Mouse (Mus musculus): ENCODE results near the gene Gm10190.
"Not testable (repeated sequence)": the region's sequence is repeated elsewhere in the genome, so short reads cannot be mapped to it uniquely, and the experiment has no call there.

Gm10190 gene

DNA sequence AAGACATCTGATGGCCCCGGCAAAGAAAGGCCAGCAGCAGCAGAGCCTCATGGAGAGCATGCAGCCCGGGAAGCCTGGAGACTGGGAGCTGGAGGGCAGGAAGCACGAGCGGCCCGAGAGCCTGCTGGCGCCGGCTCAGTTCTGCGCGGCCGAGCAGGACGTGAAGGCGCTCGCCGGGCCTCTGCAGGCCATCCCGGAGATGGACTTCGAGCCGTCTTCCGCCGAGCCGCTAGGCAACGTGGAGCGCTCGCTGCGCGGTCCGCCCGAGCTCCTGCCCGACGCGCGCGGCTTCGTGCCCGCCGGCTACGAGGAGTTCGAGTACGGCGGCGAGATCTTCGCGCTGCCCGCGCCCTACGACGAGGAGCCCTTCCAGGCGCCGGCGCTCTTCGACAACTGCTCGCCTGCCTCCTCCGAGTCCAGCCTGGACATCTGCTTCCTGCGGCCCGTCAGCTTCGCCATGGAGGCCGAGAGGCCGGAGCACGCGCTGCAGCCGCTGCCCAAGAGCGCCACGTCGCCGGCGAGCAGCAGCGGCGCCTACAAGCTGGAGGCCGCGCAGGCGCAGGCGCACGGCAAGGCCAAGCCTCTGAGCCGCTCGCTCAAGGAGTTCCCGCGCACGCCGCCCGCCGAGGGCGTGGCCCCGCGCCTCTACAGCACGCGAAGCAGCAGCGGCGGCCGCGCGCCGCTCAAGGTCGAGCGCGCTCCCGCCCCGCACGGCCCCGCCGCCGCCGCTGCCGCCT, at the start of gene Gm10190:
Gm10190 (minus strand) TSS at position 553 of the 737 bp plus-strand sequence.
- DNase-seq: peak; percentile 90

DNA sequence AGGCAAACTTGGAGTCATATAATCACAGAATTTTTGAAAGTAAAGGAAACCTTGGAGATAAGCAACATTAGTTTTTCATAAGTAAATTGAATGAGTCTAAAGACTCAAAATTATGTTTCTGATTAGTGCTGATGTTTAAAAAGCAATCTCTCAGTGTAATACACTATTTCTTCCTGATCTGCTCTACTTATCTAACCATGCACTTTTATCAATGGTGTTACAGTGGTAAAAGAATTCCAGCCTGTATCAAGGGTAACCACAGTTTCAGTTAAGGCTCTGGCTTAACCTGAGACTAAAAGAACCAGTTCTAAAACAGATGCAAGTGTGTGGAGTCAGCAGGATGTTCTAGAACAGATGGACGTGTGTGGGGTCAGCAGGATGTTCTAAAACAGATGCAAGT, 47.7 kb upstream of the Gm10190 start:
- no peak for DNase-seq

DNA sequence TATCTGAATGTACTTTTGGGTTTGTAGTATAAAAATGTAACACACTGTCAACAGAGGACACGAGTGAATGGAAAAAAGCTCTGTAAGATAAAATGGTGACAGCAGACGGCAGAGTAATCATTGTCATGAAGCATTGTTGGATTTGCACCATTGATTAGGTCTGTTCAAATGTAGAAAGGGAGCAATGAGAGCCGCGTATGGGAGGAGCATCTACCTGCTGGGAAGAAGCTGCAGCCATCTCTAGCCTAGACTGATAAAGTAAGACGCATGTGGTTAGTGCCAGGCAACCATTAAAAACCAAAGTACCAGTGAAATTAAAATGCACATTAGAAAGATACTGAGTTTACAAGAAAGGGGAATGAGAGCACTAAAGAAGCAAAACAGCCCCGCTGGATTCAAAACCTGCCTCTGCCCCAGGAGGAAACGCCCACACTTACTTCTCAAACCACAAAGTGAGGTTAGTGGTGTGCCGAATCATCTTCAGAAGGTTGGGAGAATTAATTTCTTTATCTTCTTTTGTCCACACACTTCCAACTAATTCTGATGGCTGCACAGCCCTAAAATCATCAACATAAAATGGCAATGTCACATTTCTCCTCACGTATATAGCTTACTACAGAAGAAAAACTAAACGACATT, 45.4 kb upstream of the Gm10190 start:
- no peak for DNase-seq

DNA sequence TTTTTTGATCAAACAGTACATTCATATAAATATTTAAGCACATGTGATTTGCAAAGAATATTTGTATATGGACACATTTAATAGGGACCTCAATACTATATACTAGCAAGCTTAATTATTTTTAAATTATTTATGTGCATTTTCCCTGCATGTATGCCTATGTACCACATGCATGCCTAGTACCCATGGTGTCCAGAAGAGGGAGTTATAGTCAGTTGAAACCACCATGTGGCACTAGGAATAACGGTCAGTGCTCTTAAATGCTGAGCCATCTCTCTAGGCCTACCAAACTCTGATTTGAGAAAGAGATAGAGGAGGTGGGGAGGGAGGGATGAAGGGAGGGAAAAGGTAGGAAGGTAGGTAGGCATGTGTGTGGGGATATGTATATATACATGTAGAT, 37.8 kb upstream of the Gm10190 start:
- DNase-seq: no peak

DNA sequence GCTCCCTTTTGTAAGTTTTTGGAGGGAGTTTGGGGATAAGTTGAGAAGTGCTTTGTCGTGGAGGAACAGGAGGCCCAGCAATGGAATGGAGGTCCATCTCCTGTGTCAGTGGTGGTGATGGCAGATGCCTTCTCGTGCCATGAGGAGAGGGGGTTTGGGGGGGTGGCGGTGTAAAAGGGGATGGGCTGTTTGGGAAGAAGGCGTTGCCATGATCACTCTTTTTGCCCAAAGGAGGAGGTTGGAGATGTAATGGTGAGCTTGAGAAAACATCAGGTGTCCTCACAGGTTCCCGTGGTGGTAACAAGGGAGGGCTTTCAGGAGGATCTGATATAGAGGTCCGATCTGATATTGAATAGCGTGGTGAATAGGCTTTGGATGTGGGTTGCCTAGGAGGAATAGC, 24.9 kb upstream of the Gm10190 start:
- no peak for DNase-seq

DNA sequence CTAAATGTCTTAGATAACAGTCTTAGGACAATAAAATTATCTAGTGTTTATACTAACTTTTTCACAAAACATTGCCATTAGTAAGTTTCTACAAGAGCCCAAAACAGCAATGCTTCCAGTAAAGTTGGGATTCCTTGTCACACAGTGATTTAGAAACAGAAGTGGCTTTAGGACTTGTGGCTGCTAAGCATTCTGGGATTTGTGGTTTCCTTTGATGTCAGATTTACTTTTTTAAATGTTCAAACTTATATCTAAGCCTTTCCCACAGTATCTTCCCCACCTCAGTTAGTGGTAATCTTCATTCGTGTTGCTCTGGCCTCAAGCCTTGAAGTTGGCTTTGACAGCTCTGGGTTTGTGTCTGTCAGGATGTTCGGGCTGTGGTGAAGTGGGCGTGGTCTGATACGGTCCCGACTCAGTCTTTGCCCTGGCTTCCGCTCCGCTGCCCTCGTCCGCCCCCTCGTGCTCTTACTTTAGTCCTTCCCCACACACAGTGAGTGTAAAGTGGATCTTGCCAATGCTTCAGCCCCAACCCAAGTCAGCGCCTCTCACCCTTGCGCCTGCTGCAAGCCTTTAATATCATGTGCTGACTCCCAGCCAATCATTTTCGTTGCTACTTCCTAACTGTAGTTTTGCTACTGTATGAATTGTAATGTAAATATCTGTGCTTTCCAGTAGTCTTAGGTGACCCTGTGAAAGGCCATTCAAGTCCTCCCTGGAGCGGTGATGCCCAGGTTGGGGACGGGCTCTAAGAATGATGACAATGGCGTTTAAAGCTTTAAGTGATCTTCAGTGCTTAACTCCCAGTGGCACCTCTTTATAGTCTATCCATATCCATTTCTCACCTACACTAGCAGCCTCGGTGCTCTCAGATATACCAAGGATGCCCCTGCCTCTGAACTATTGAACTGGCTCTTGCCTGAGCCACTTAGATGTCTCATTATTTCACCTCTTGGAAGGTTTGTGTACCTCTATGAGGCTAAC, 18.4 kb upstream of the Gm10190 start:
- DNase-seq: peak; percentile 18

DNA sequence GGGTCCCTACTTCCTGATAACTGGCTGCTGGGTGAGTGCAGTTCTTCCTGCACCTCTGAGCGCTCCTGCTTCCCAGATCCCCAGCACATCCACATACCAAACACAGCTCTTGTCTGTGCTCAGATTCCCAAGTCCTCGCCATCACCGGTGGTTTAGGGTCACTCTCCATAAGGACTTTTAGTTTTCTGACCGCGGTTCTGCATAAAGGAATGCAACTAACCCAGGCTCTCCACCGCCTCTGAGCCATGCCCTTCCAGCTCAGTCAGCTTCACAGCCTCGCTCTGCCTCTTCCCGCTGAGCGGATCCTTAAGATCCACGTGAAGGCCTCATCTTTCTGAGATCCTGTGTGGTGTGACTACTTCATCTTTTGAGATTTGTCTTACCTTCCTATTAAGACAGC, 16.7 kb upstream of the Gm10190 start:
- no peak for DNase-seq

DNA sequence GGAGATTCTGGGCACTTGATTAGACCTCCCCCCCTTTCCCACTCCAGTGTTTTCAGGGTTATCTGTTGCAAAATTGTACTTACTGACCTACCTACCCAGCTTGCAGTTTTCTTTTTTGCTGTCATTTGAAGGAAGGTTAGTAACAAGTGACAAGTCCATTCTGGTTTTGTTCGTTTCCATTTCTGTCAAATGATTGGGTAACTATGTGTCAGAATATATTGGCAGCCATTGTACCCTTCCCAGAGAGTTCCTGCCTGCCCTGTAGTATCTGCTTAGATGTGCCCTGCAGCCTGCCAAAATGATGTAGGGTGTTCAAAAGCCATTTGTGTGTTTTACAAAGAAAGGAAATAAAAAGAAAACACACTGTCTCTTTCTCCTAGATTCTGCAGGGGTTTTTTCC, 12.3 kb upstream of the Gm10190 start:
- DNase-seq: no peak

DNA sequence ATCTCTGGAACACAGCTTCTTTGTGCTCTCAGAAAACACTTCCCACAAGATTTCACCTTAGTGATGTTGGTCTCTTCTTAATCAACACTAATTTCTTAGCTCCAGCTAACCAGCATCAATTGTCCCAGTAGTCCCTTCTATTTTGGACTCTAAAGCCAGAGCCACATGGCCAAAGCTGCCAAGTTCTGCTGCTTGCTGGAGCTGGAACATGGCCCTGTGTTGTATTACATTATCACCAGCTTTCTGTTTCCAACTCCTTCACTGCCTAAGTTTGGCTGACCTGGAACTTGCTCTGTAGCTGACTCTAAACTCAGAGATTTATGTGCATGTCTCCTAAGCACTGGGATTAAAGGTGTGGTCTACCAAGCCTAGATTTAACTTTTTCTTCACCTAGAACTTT, 5.0 kb upstream of the Gm10190 start:
- DNase-seq: not testable (repeated sequence)

DNA sequence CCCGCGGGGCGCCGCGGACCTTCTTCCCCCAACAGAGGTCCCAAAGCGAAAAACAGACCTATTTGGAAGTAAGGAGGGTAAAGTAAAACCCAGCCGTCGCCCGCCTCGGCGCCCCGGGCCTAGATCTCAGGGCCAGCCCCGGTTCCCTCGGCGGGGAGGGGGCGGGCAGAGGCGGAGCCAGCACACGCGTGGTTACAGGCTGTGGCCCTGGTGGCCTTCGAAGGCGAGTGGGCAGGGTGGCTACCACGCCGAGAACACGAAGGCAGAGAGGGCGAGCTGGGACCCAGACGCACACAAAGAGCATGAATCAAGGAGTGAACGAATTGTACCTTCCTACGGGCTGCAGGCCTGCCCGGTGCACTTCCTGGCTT, 370 bp upstream of the Gm10190 start:
- no peak for DNase-seq

DNA sequence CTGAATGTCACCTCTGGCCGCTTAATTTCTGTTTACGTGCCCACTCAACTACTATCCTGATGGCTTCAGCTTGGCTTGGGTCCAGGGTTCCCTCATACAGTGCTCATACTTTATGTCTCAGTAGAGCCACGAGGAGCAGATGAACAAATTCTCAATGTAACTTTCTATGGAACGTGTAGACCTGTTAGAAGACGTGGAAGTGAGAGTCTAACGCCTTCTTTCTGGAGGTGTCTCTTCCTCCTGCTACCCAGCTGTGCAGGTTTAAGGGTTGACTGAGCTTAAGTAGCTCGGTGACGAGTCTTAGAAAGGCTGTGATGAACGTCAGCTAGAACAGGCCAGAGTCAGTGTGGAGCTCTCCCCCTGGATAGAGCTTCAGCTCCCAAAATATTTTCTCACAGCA, 4.7 kb downstream of the Gm10190 start:
- peak; percentile 21 for DNase-seq

DNA sequence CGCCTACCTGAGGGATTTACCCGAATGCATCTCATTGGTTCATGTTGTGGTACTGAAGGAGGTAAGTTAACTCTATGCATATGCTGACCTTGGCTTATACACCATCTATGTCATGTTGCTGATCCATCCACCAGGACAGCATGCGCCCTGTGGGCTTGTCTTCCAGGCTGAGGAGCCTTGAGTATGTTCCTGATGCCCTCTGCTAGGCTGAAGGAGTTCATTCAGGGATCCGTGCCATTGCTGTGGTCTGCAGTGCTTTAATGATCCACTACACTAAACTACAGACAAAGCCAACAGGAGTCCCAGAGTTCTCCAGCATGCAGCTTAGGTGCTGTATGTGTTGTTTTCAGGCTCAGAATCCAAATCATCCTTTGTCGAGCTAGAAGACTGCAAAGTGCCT, 6.1 kb downstream of the Gm10190 start:
- DNase-seq: peak; percentile 19

DNA sequence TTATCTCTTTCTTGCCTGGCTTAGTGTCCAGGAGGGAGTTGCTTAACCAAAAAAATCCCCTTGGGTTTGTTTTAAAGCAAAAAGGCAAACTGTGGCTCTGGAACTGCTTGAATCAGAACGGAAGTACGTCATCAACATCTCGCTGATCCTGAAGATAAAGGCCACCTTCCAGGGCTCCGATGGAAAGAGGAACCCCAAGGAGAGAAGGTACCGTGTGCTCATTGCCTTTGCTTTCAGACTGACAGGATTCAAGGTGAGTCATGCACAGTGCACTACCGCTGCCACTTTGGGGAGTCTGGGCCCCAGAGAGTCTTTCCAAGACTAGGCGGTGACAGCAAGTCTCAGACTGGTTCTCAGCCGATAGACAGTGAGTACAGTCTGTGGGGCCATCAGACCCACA, 13.1 kb downstream of the Gm10190 start:
- no peak for DNase-seq

DNA sequence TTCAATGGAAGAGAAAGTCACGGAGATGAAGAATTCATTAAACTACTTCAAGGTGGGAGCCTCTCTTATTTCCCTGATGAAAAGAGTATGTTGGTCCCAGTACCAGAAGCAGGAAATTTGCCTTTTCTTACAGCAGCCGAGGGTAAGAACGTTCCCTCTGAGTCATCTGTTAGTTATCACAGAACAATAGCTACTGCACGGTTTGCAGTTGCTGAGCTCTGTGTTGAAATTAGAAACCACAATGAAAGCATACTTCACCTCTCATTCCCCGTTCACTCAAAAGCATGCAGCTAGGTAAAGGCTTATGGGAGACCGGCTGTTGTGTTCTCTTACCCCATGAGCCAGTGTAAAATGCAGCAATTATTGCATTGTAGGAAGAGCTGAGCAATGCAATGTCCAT, 26.1 kb downstream of the Gm10190 start:
- no peak for DNase-seq

DNA sequence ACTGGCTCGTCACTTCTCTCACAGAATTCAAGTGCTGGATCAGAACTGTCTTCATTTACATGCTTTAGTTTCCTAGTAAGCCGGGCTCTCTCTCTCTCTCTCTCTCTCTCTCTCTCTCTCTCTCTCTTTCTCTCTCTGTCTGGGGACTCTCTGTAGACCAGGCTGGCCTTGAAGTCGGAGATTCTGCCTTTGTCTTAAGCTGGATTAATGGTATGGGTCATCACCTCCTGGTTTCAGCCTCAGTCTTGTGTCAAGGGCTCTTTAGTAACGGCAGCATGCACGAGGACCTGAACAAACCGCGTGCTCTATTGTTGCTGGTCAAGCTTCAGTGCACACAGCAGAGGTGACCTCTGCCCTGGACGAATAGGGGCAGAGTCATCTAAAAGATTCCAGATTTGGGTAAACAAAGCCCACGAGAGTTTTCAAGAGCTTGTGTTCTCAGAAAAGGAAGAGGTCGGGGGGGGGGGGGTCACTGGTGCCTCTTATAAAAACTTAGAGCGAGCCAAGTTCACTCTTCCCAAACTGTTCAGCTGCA, 26.7 kb downstream of the Gm10190 start:
- no peak for DNase-seq

DNA sequence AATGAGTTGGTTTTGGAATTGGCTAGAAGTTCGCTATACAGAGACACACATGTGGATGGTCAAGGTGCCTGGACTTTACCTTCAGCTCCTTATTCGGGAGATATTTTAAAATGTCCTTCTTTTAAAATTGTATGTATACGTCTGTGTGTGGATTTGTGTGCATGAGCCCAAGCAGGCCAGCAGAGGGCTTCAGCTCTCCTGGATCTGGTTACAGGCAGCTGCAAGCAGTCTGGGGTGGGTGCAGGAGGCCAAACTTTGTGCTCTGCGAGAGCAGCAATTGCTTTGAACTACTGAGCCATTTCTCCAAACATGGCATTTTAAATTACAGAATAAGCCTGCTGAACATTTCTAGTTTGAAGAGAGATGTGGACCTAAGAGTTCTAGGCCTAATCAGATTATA, 28.1 kb downstream of the Gm10190 start:
- no peak for DNase-seq

DNA sequence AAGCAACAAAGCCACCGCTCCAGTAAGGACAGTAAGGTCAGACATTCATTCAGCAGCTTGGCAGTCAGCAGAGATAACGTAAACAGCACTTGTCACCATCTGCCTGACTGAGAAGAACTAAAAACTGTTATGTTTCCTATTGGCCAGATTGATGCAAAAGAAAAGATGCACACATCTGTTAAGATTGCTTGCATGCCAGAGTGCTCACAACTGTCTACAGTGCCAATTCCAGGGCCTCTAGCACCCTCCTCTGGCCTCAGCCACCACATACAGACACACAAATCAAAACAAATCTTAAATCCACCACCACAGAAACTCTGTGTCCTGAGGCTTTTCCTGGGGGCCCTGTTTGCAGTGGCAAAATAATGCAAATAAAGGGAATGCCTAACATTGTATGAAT, 41.0 kb downstream of the Gm10190 start:
- no peak for DNase-seq

DNA sequence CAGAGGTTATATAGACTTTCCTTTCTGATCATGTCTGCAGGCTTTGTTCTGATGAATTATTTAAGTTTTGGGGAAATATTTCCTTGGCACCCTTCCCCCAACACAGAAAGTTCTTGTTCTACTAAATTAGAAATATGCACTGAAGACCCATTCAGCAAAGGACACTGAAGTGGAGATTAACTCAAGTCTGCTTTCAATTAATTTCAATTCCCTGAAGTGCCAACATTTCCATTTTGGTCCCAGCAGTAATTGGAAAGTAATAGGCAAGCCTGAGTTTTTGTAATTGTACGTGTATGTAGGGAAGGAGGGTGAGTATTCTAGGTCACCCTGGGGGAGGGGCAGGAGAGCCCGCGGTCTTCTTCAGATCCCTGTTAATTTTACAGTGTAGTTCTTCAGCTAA, 46.9 kb downstream of the Gm10190 start:
- DNase-seq: no peak

DNA sequence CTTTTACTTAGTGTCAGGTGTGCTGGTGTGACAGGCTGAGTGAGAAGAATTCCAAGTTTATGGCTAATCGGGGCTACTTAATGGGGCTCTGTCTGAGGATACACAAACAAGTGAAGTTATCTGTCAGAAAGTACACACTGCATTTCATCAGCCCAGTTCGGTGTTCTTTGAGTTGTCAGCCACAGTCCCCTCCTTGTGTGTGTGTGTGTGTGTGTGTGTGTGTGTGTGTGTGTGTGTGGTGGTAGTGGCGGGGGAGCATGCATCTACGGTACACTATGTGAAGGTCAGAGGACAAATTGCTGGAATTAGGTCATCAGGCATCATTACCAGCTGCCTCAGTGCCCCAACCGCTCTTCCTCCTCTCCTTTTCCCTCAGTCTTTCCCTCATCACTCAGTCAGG, 47.9 kb downstream of the Gm10190 start:
- DNase-seq: no peak

DNA sequence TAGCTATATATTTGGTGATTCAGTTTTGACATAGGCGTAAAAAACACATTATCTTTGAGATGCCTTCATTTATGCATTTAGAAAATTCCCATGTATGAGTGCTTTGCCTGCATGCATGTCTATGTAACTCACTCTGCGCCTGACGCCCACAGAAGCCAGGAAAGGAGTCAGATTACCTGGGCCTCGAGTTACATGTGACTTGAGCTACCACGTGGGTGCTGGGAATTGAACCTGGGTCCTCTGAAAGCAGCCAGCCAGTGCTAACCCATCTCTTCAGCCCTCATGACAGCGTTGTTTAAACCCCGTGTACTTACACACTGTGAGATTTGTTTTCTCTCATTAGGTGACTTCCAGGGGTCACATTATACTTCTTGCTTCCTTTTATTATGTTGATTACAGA, 48.8 kb downstream of the Gm10190 start:
- DNase-seq: no peak

DNA sequence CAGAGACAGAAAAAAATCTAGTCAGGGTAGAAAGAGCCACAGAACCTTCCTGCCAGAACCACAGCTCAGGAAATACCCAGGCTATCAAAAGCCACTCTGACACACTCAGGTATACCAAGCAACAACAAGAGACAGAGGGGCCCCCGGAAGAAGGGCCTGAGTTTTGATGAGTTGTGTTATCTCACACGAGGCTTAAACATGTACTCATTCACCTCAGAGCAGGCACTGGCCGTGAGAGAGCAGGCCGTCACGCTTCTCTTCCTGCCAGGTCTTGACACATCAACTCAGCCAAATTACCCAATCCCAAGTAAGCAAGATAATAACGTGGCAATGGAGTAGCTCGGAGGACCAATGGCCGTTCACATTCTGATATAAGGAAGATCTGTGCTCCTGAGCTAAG, 49.7 kb downstream of the Gm10190 start:
- DNase-seq: no peak

Data from right cerebral cortex, postnatal 14 days (tissue).